Mouse (Mus musculus) intestine, postnatal 0 days (tissue): ENCODE results near the gene Atf7ip. TPM values are rescaled to one million over a fixed set of nuclear protein-coding genes. Genes with fewer than 3 reads are reported as not detected.

Source experiments
- ATAC-seq: fragments of 200-750 bp; cut with Nextera tagmentation; 2 replicates; pipeline ENCODE4 v1.8.0; 2017; ENCODE audit warnings: mild to moderate bottlenecking, moderate TSS enrichment, moderate library complexity
- H3K27ac ChIP-seq: fragments of 300-500 bp; sonication (generic); 2 replicates; pipeline ENCODE4 v1.5.1; 2014; ENCODE audit warnings: mild to moderate bottlenecking, low read depth, low read length, moderate library complexity
- H3K27me3 ChIP-seq: fragments of 300-500 bp; sonication (generic); replicated peaks from 2 replicates; pipeline ENCODE4 v1.6.1; 2014; ENCODE audit warnings: low read length, mixed read lengths; ENCODE audit not compliant: control insufficient read depth, insufficient read depth
- H3K36me3 ChIP-seq: fragments of 300-500 bp; sonication (generic); 2 replicates; pipeline ENCODE4 v1.6.1; 2014; ENCODE audit warnings: mild to moderate bottlenecking, moderate library complexity; ENCODE audit not compliant: control insufficient read depth, insufficient read depth
- H3K4me1 ChIP-seq: fragments of 300-500 bp; sonication (generic); replicated peaks from 2 replicates; pipeline ENCODE4 v1.6.1; 2014; ENCODE audit warnings: antibody characterized with exemption, low read length, mixed read lengths; ENCODE audit not compliant: control insufficient read depth, insufficient read depth
- H3K4me2 ChIP-seq: fragments of 300-500 bp; sonication (generic); replicated peaks from 2 replicates; pipeline ENCODE4 v1.6.1; 2014; ENCODE audit warnings: low read depth, mild to moderate bottlenecking, moderate library complexity
- H3K4me3 ChIP-seq: fragments of 300-500 bp; sonication (generic); 2 replicates; pipeline ENCODE4 v1.5.1; 2014; ENCODE audit warnings: low read depth, low read length
- H3K9ac ChIP-seq: fragments of 300-500 bp; sonication (generic); 2 replicates; pipeline ENCODE4 v1.6.1; 2014; ENCODE audit warnings: mild to moderate bottlenecking, low read depth, low read length
- H3K9me3 ChIP-seq: fragments of 300-500 bp; sonication (generic); 2 replicates; pipeline ENCODE4 v1.6.1; 2016; ENCODE audit warnings: mixed run types; ENCODE audit not compliant: control insufficient read depth
- CTCF ChIP-seq: sonication (generic); IDR thresholded peaks from 2 replicates; pipeline ENCODE4 v1.5.1; 2016; ENCODE audit warnings: low read depth, mild to moderate bottlenecking, control low read depth, antibody characterized with exemption, moderate library complexity
- WGBS: fragments of 180-500 bp; shearing (Covaris S2); extraction: QIAGEN DNeasy Blood & Tissue Kit; methylation state at CpG from one replicate; pipeline ENCODE4 v1.1.7; 2014; 5-methylcytosine and 5-hydroxymethylcytosine counted together
- polyA plus RNA-seq: library from polyadenylated mRNA; unstranded; fragments of >200 nt; fragmentation: Nextera tagmentation; extraction: Ambion mirVana; gene quantifications from 2 replicates; pipeline ENCODE4 v1.2.1, GENCODE M21; 2015

Gene Atf7ip
- polyA plus RNA-seq, 1 experiment from 2014 or later = 8.6 TPM

DNA sequence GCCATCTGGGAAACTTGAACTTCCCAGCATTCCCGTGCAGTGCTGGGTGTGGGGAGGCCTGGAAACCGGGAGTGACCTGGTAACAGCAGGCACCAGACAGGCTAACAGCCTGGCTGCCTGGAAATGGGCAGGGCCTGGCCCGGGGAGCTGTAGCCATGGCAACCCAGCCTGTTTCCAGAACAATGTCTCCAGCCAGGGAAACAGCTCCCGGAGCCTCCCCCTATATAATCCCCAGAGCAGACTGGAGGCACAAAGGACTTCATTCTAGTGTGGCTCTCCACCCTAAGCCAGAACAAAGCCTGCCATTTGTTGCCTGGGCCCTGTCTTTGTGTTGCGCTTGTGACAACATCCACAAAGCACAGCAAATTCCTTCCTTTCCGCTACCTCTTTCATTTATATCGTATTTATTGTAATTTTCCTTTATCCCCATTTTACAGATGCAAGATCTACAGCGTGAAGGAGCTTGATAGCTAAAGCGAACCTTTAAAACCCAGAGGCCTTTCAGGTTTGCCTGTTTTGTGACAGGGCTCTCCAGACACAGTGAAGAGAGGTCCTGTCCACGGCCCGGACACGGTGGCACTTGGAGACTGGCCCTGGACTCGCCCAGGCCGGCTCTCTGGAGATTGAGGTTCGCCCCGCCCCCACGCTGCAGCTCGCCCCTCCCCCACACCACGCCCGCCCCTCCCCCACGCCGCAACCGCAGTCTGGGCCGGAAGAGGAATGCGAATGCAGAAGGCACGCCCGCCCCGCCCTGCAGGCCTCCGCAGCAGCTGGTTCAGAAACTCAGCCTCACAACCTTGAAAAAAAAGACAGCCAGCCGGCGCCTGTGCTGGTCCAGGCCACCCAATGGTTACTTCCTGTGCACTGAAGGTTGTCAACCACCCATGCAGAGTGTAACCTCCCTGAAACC is 35.4 kb upstream of the Atf7ip start:
- Histone ChIP-seq H3K36me3 (no peaks in the 10 kb centered on the region), H3K9me3 (no peaks in the 10 kb centered on the region), H3K9ac (no peak overlapping the region), H3K27ac (peak overlapping the region; percentile 88), H3K27me3 (no peaks in the 10 kb centered on the region), H3K4me1 (peaks cover 15% of the 10 kb centered on the region; the same call in 1 of the 2 replicates), H3K4me3 (no peak overlapping the region), H3K4me2 (peak overlapping the region; percentile 45)
- WGBS = 9% methylated on average over 31 of the region's 31 CpGs
- peak; percentile 63 for ATAC-seq
- no peak for TF ChIP-seq CTCF

DNA sequence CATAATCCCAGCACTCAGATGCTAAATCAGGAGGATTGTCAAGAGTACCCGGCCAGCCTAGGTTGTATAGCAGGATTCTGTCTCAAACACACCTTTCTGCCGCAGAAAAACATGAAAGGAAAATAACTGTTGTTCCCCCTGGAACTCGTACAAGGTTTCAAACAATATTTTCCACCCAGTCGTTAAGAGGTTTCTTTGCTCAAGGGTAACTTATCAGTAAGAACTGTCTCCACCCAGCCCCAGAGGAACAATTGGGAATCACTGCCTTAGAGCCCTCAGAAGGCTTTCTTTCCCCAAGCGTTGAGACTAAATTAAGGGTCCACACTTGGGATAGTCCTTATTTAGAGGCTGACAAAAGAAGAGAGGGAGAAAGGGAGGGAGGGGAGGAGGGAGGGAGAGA is 34.4 kb upstream of the Atf7ip start:
- H3K27me3 ChIP-seq = no peaks in the 10 kb centered on the region
- H3K4me3 ChIP-seq = no peak overlapping the region
- no peak overlapping the region for H3K9ac ChIP-seq
- no peak overlapping the region for H3K27ac ChIP-seq
- no peak for ATAC-seq
- TF ChIP-seq CTCF = peak; percentile 7; the same call in 1 of the 2 replicates
- no peaks in the 10 kb centered on the region for H3K36me3 ChIP-seq
- WGBS = 27% methylated on average over 5 of the region's 5 CpGs
- no peaks in the 10 kb centered on the region for H3K9me3 ChIP-seq
- H3K4me1 ChIP-seq = 0 out of 2 replicates have a peak, but pooled peaks cover 10% of the 10 kb centered on the region
- no peak overlapping the region for H3K4me2 ChIP-seq

DNA sequence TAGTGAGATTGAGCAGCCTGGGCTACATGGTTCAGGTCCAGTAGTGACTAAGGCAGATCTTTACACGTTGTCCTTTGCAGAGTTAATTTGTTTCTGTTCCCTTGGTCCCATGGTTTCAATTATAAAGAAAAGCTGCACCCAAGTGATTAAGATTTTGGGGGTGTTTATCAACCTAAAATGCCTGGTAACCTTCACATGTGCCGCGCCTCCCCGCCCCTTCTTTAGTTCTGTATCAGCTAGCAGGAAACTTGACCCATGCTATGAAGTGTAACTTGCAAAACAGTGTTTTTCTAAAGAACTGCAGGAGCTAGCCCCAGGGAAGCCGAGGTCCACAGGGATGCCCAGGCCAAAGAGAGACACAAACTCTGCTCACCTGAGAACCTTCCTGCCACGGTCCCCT is 33.2 kb upstream of the Atf7ip start:
- H3K9me3 ChIP-seq = no peaks in the 10 kb centered on the region
- no peaks in the 10 kb centered on the region for H3K27me3 ChIP-seq
- no peak for TF ChIP-seq CTCF
- no peak overlapping the region for H3K9ac ChIP-seq
- no peak overlapping the region for H3K4me2 ChIP-seq
- WGBS = 90% methylated on average over 6 of the region's 6 CpGs
- 0 out of 2 replicates have a peak, but pooled peaks cover 10% of the 10 kb centered on the region for H3K4me1 ChIP-seq
- ATAC-seq = no peak
- H3K4me3 ChIP-seq = no peak overlapping the region
- no peak overlapping the region for H3K27ac ChIP-seq
- no peaks in the 10 kb centered on the region for H3K36me3 ChIP-seq

DNA sequence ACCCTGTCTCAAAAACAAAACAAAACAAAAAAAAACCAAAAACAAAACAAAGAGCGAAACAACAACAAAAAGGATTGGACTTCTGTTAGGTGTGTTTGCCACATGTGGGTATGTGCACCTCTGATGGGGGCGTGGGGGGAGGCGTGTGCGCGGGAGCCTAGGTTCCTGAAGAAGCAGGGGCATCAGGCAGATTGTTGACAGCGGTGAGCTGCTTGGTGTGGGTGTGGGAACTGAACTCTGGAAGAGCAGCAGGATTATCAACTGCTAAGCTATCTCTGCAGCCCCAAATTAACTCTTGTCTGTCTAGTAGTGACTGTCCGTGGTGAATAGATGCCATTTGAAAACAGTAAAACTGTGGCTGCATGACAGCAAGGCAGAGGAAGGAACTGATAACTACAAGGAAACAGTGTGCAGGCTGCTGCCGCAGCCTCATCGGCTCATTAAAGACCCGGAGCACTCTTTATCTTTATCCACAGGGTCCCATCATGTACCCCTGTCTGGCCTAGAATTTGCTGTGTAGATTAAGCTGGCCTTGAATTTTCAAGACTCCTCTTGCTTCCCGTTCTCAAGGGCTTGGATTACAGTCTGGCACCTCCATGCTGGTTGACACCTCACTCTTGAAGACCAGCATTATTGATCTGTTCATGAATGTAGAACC is 32.4 kb upstream of the Atf7ip start:
- Histone ChIP-seq H3K9ac (no peak overlapping the region), H3K27me3 (no peaks in the 10 kb centered on the region), H3K9me3 (no peaks in the 10 kb centered on the region), H3K36me3 (no peaks in the 10 kb centered on the region), H3K4me2 (no peak overlapping the region), H3K4me3 (no peak overlapping the region), H3K27ac (no peak overlapping the region), H3K4me1 (0 out of 2 replicates have a peak, but pooled peaks cover 10% of the 10 kb centered on the region)
- 57% methylated on average over 11 of the region's 11 CpGs for WGBS
- ATAC-seq = no peak
- TF ChIP-seq CTCF = no peak

DNA sequence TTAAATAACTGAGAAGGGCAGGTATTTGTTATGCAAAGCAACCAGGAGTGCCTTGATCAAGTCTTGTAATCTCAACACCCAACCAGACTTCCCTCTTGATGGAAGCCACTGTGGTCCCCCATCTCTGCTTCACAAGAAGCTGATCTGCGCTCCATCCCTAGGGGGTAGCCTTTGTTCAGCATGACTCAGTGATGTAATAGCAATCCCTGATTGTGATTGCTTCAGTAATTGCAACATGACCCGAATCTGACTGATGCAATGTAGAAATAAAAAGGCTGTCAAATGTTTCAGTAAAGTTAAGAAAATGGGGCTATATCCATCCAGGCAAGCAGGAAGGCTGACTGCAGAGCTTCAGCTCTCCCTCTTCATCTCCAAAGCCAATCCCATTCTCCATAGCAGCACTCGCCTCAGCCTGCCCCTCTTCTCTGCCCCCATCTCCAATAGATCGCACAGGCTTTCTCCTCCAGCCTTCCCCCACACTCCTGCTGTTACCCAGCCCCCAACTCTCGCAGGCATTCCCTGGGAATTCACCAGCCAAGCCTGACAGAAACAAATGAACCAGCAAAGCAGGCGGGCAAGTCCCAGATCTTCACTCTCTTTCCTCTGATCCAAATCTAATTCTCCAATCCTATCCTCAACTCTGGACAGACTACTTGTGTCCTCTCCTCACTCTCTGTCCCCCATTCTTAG is 30.7 kb upstream of the Atf7ip start:
- H3K4me2 ChIP-seq = no peak overlapping the region
- H3K27me3 ChIP-seq = no peaks in the 10 kb centered on the region
- H3K9me3 ChIP-seq = no peaks in the 10 kb centered on the region
- no peaks in the 10 kb centered on the region for H3K4me1 ChIP-seq
- H3K9ac ChIP-seq = no peak overlapping the region
- no peak overlapping the region for H3K4me3 ChIP-seq
- H3K36me3 ChIP-seq = no peaks in the 10 kb centered on the region
- no peak overlapping the region for H3K27ac ChIP-seq
- WGBS = 66% methylated on average over 6 of the region's 6 CpGs
- no peak for TF ChIP-seq CTCF
- no peak for ATAC-seq

DNA sequence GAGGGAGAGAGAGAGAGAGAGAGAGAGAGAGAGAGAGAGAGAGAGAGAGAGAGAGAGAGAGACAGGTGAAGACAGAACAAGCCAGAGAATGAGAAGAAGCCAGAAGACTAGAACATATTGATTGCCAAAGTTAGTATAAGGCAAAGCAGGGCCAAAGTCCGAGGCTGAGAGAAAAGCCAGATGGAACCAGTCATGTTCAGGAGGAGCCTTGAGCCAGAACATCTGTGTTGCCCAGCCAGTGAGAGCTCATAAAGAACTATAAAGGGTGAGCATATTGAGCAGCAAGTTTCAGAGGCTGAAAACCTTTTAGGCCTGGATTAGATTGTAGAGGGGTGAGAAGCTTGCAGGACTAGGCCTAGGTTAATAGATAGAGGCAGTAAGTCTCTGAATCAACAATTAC is 28.1 kb upstream of the Atf7ip start:
- H3K27me3 ChIP-seq = no peaks in the 10 kb centered on the region
- no peak overlapping the region for H3K27ac ChIP-seq
- no peaks in the 10 kb centered on the region for H3K9me3 ChIP-seq
- no peak overlapping the region for H3K9ac ChIP-seq
- TF ChIP-seq CTCF = no peak
- whole genome bisulfite sequencing = 36% methylated on average over 1 of the region's 1 CpGs
- H3K4me3 ChIP-seq = no peak overlapping the region
- ATAC-seq = peak; percentile 60; the same call in 1 of the 2 replicates
- H3K36me3 ChIP-seq = no peaks in the 10 kb centered on the region
- H3K4me2 ChIP-seq = no peak overlapping the region
- no peaks in the 10 kb centered on the region for H3K4me1 ChIP-seq
